Mouse (Mus musculus) layer of hippocampus, postnatal 14 days (tissue): ENCODE results near the gene Hba-a2. TPM values are rescaled to one million over a fixed set of nuclear protein-coding genes. Genes with fewer than 3 reads are reported as not detected.

ENCODE experiments used
- DNase-seq, 2 experiments: peaks; one replicate each; pipeline ENCODE4 v3.0.0; 2021 to 2022; ENCODE audit warnings: low spot score in 2 of 2, mixed read lengths in 1 of 2
- total RNA-seq, 2 experiments: library from RNA; stranded (reverse); gene quantifications; 2 replicates each; pipeline ENCODE4 v1.2.3; 2021

Gene Hba-a2
- total RNA-seq, 2 experiments from 2014 or later, result 397 to 459 TPM

DNA sequence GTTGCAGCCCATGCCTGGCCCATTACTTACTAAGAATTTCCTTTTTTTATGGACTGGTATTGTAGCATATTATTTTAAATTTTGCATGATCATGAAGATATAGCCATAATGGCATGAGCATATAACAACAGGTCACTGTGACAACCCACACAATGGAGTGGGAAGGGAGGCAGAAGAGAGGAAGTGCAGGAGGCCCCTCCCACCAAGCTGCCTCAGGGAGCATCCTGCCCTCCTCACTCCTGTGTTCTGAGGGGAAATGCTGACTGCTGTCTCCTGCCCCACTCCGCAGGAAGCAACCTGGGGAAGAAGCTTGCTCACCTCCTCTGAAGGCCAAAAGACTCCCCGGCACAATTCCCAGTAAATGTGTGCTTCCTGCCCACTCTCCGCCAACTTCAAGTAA lies 13.6 kb downstream of the Hba-a2 start:
- no peak for DNase-seq

DNA sequence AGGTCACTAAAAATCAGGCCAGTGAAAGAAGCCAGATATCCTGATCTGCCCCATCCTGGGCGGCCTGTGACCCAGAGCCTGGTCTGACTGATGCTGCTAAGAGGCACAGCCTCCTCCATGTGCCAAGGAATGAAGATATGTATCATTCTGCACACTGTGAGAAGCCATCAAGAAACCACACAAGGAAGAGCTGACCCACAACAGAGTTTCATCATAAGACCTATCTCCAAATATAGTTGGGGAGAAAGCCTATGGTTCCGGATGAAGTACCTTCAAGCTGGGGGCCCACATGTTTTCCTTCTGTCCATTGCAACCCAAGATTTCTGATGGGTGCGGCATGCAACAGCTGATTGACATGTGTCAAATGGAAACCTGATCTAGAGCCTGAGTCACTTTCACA lies 19.7 kb downstream of the Hba-a2 start:
- no peak for DNase-seq

DNA sequence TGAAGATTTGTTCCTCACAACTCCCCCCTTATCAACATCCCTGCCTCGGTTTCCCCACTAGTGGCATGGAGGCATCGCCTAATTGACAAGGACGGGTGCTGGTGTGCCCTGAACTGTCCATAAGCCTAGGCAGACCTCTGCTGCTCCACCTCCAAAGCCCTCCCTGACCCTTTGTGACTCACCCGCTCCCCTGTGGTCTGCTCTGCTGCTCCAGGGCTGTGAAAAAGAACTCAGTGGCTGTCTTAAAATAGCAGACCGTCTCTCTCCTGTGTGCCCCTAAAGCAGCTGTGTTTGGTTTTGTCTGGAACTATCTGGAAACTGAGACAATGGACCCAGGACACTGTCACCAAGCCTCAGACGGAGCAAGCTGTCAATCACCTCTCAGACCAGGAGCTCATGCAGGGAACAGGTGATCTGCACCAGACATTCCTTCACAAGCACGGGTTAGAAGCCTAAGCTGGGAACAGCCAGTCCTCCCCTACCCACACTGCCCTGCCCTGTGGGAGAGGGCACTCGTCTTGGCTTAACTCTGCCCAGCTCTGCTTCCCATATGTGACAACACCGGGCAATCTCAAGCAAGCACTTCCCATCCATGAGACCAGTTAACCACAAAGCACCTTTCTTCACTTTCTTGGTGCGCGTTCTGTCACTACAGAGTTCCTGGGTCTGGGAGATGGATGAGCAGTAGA lies 24.4 kb downstream of the Hba-a2 start:
- no peak for DNase-seq

DNA sequence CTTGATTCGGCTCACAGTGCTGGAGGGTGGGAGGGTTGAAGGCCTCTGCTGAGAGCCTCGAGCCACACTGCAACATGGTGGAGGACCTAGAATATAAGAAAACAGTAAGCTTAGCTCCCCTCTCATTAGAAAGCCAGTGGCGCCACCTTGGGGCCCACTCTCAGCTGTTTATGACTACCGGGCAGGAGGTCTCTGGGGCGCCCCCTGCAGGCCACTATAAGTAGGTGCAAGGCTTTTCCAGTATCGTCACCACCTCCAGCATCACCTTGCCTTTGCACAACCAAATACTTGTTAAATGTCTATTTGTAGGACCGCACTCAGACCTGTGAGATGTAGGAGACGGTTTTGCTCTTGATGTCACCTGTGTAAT lies 24.9 kb downstream of the Hba-a2 start:
- DNase-seq, result peak; percentile 45 to 69

DNA sequence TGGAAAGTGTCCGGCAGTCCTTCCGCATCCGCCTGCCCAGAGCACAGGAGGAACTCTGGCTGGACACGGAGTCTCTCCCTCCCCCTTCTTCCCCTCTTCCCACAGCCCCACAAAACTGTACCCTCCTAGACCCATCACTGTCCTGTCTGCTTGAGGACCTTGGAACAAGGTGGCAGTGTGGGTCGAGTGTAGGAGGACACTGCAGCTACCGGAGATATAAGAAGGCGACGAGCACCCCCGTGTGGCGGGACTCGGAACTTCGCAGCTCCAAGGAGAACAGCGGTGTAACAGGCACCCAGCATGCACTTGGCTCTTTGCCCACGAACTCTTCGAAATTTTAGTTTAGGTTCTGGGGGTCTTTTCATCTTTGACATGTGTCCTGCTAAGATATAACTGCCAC lies 28.3 kb downstream of the Hba-a2 start:
- peak; percentile 79 to 90 for DNase-seq

DNA sequence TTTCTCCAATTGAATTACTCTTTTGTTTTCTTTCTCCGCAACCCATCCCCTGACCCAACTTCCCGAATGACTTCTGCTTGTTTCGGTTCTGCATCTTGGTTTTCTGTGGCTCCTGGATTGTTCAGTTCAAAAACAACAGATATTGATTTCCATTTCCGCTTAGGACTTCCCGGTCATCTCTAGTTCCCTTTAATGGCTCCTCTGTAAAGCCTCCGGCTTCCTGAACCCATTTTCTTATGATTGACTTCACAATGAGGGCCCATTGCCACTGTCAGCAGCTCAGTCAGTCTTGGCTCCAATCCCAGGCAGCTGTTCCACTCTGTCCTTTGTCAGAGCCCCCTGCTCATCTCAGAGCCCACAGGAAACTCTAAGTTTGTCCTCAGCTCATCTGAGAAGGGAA lies 34.8 kb downstream of the Hba-a2 start:
- DNase-seq, result no peak

DNA sequence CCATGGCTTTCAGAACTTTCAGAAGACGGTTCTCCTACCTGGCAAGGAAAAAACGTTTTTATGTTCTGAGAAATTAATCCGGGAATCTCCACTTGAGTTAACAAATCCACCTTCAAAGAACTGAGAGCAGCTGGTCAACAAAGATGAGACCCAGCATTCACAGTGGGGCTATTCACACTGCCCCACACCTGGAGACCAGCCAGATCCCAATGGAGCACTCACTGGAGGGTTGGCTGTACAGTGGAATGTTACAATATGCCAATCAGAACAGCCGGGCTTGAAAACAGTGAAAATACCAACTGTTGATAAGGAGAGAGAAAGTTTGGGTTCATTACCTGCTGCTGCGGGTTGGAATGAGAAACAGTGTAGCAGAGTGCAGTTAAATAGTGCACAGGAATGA lies 35.6 kb downstream of the Hba-a2 start:
- no peak for DNase-seq

DNA sequence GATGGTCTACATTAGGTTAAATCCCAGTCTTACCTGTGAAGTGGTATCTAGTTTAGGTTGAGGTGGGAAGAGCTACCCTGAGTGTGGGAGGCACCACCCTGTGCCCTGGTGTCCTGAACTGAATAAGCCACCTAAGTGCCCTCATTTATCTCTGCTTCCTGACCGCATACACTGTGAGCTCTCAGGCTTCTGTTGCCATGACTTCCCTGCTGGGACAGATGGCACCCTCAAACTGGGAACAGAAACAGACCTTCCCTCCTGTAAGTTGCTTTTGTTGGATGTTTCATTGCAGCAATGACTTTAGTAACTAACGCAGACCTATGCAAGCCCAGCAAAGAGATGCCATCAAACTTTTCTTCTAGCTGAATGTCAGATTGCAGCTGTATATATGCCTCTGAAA lies 36.9 kb downstream of the Hba-a2 start:
- DNase-seq, result no peak

DNA sequence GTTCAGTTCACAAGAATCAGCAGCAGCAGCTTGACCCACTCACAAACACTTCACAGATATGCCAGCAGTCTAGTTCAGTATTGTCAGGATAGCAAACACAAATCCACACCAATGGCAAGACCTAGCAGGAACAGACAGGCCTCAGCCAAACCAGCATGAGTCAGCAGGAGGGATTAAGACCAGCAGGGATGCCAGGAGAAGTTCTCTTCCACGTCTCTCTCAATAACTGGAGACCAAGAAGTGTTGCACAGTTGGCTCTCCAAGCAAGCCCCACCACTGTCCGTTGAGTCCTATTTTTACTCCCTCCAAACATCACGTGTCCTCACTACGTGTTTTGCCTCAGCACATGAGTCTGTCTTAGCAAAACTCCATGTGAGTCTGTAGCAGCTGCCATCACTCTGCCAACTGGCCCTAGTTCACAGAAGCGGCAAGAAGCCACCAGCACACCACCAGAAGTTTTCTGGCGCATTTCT lies 40.2 kb downstream of the Hba-a2 start:
- DNase-seq, result no peak

DNA sequence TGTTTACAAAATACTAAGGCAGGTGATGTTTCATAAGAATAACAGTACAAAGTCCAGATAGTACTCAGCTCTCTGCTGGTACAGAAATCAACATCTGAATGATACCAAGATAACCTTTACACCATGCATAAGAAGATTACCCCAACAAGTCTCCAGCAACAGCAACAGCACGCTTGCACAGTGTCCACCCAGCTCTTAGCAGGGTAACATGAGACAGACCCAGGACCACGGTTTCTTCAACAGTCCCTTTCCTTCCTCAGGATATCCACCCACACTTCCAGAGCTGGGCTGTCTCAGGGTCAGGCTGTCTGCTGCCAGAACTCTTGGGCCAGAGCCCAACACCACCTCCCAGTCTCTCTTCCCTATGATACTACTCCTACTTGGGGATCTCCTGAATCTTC lies 42.8 kb downstream of the Hba-a2 start:
- DNase-seq, result no peak

DNA sequence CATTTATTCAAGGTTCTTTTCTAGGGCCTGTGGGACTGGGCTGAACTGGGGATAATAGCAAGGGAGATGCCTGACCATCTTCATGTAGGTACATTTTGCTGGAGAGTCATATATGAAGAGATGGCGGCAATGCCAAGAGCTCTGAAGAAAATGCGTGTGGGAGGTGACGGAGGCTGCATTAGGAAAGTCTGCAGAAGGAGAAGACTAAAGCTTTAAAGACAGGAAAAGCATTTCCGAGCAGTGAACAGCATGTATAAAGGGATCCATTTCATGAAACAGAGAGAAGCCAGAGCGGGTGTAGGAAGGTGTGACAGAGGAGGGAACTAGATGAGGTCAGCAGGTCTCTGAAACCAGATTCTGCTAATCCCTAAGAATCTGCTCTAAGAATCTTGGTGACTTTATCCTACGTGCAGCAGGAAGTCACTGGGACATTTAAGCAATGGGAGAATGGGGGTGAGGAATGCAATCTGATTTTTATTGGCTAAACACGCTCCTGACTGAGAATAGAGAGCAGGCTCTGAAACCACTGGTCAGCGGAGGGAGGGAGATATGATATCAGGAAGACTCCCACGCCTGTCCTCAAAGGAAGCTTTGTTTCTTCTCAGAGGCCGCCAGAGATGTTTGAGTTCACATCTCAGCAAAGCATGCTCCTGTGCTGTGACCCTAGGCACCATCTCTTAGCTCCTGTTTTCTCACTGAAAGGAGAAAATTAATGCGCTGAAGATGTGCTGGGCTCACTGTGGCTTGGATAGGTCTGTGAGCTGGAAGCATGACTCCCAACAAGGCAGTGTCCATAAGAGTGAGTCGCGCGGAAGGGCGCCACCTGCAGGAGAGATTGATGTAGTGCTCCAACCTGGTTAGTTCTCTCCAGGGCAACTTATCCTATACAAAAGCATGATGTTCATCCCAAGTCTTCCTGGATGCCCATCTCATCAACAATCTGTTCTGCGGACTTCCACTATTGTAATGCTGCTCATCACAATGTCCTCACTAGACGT lies 44.5 kb downstream of the Hba-a2 start:
- no peak for DNase-seq

DNA sequence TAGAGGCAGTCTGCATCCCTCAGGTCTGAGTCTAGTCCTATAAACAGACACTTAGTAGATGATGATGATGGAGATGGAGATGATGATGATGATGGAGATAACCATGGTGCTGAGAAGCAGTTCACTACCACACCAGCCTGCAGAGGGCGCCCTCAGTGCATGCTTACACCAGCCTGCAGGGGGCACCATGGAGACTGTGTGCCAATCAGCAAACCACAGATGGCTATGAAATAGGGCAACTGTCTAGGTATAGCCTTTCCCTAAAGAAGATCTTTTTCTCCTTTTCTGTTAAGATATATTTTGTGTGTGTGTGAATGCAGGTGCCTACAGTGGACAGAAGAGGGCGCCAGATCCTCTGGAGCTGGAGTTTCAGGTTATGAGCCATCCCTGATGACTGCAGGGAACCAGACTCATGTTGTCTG lies 46.5 kb downstream of the Hba-a2 start:
- DNase-seq, result no peak

DNA sequence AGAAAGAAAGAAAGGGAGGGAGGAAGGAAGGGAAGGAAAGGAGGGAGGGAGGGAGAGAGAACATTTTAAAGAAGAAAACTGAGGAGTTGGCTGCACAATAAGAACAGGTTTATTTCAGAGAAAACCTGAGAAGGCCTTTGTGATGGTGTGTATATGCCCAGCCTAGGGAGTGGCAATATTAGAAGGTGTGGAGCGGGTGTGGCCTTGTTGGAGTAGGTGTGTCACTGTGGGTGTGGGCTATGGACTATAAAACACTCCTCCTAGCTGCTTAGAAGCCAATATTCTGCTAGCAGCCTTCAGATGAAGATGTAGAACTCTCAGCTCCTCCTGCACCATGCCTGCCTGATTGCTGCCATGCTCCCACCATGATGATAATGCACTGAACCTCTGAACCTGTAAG lies 47.1 kb downstream of the Hba-a2 start:
- no peak for DNase-seq

DNA sequence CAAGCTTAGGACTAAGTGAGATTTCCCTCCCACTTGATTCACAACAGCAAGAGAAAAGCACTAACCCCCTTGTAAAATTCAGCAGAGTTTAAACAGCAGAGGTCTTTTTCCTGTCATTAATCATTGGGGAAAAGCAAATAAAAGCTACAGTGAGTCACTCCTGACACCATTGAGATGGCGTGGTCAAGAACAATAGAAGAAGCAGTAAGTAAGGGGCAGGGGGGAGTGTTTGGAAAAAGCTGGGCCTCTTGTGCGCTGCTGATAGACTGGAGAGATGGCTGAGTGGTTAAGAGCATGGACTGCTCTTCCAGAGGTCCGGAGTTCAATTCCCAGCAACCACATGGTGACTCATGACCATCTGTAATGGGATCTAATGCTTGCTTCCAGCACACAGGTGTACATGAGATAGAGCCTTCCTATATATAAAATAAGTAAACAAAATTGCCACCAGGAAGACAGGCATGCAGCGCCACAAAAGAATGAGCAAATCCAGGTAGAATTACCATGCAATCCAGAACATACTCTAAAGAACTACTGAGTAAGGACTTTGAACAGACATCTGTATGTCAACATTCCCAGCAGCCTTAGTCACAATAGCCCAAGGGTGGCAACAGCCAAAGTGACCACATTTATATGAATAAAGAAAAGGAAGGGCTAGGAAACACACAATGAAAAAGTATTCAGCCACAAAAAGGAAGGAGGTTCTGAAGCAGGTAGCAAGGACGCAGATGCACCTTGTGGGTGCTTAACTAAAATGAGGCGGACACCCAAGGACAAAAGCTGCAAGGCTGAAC lies 49.4 kb downstream of the Hba-a2 start:
- no peak for DNase-seq

Other genes starting within 250 kb of the Hba-a2 start
- not detected for gene Il9r, start 96.2 kb upstream of the Hba-a2 start, total RNA-seq
- 10 to 100 TPM; 28.3 to 29.3 TPM for gene Snrnp25, start 91.1 kb upstream of the Hba-a2 start, total RNA-seq
- gene Rhbdf1, start 74.2 kb upstream of the Hba-a2 start, total RNA-seq, result 10 to 100 TPM; 23.6 to 29.5 TPM
- gene Mpg, start 70.0 kb upstream of the Hba-a2 start, total RNA-seq, result 10 to 100 TPM; 19.7 to 21.4 TPM
- gene Nprl3, start 28.8 kb upstream of the Hba-a2 start, total RNA-seq, result 10 to 100 TPM; 57.1 to 63.2 TPM
- gene Hba-x, start 20.1 kb upstream of the Hba-a2 start, total RNA-seq, result not detected
- 100 to 1,000 TPM; 527 to 541 TPM for gene Hba-a1, start 13.0 kb upstream of the Hba-a2 start, total RNA-seq
- gene Hbq1b, start 9.5 kb upstream of the Hba-a2 start, total RNA-seq, result 1 to 10 TPM; 2.3 to 3.3 TPM
- gene Hbq1a, start 3.6 kb downstream of the Hba-a2 start, total RNA-seq, result under 1 TPM; 0.93 to 0.99 TPM
- gene Sh3pxd2b, start 51.3 kb downstream of the Hba-a2 start, total RNA-seq, result 10 to 100 TPM; 18.9 to 22.6 TPM
- gene Ubtd2, start 158.9 kb downstream of the Hba-a2 start, total RNA-seq, result 10 to 100 TPM; 39.2 to 43.4 TPM
- gene Efcab9, start 235.6 kb downstream of the Hba-a2 start, total RNA-seq, result 1 to 10 TPM; 1.5 to 2.3 TPM
- 1 to 10 TPM; 7.5 to 8.3 TPM for gene Stk10, start 236.8 kb downstream of the Hba-a2 start, total RNA-seq